Mouse (Mus musculus): ENCODE data around the gene Gm44805. TPM values are rescaled to one million over a fixed set of nuclear protein-coding genes. Genes with fewer than 3 reads are reported as not detected.
"Not testable (repeated sequence)": the region's sequence is repeated elsewhere in the genome, so short reads cannot be mapped to it uniquely, and the experiment has no call there.

Gm44805 gene
- polyA plus RNA-seq, 1 experiment = not detected

GRCm38 (mm10) chr7:19694336-19695212, 13.4 kb upstream of the Gm44805 start:
- Histone ChIP-seq H3K27ac (ENCODE audit: insufficient read depth, low read length) (no peak overlapping the region), H3K4me3 (ENCODE audit: insufficient read depth, low read length) (no peak overlapping the region), H3K4me1 (ENCODE audit: control insufficient read depth, insufficient read depth, low read length) (0 out of 2 replicates have a peak, but pooled peaks cover 3% of the 10 kb centered on the region)
- TF ChIP-seq POLR2A (IDR thresholded peaks at IDR 0.05; ENCODE audit: low read depth, low read length) (no peak), CTCF (IDR thresholded peaks at IDR 0.05; ENCODE audit: borderline replicate concordance, insufficient read depth, low read length) (no peak)

GRCm38 (mm10) chr7:19693421-19693820, 12.2 kb upstream of the Gm44805 start:
- H3K4me3 ChIP-seq (ENCODE audit: insufficient read depth, low read length) = no peak overlapping the region
- no peaks in the 10 kb centered on the region for H3K4me1 ChIP-seq (ENCODE audit: control insufficient read depth, insufficient read depth, low read length)
- no peak for TF ChIP-seq CTCF (IDR thresholded peaks at IDR 0.05; ENCODE audit: borderline replicate concordance, insufficient read depth, low read length)
- no peak for TF ChIP-seq POLR2A (IDR thresholded peaks at IDR 0.05; ENCODE audit: low read depth, low read length)
- H3K27ac ChIP-seq (ENCODE audit: insufficient read depth, low read length) = no peak overlapping the region

- no peak within 1 kb of the TSS for H3K27ac ChIP-seq (ENCODE audit: insufficient read depth, low read length)
- no peak for TF ChIP-seq CTCF (IDR thresholded peaks at IDR 0.05; ENCODE audit: borderline replicate concordance, insufficient read depth, low read length)
- TF ChIP-seq POLR2A (IDR thresholded peaks at IDR 0.05; ENCODE audit: low read depth, low read length) = no peak
- H3K4me1 ChIP-seq (ENCODE audit: control insufficient read depth, insufficient read depth, low read length) = no peaks in the 10 kb centered on the region
- H3K4me3 ChIP-seq (ENCODE audit: insufficient read depth, low read length) = no peak within 1 kb of the TSS
Observed at GRCm38 (mm10) chr7:19691873-19692865, 10.9 kb upstream of the Gm44805 start, which contains the start of gene Apoc1. Gene Apoc1 (minus strand): TSS chr7:19692660.

- no peak overlapping the region for H3K27ac ChIP-seq (ENCODE audit: insufficient read depth, low read length)
- TF ChIP-seq POLR2A (IDR thresholded peaks at IDR 0.05; ENCODE audit: low read depth, low read length) = no peak
- no peak for TF ChIP-seq CTCF (IDR thresholded peaks at IDR 0.05; ENCODE audit: borderline replicate concordance, insufficient read depth, low read length)
- no peak overlapping the region for H3K4me3 ChIP-seq (ENCODE audit: insufficient read depth, low read length)
- H3K4me1 ChIP-seq (ENCODE audit: control insufficient read depth, insufficient read depth, low read length) = no peaks in the 10 kb centered on the region
Observed at GRCm38 (mm10) chr7:19691434-19691833, 10.2 kb upstream of the Gm44805 start.

GRCm38 (mm10) chr7:19690845-19691244, 9.6 kb upstream of the Gm44805 start:
- TF ChIP-seq POLR2A (IDR thresholded peaks at IDR 0.05; ENCODE audit: low read depth, low read length) = no peak
- no peak for TF ChIP-seq CTCF (IDR thresholded peaks at IDR 0.05; ENCODE audit: borderline replicate concordance, insufficient read depth, low read length)
- no peak overlapping the region for H3K27ac ChIP-seq (ENCODE audit: insufficient read depth, low read length)
- H3K4me3 ChIP-seq (ENCODE audit: insufficient read depth, low read length) = no peak overlapping the region
- no peaks in the 10 kb centered on the region for H3K4me1 ChIP-seq (ENCODE audit: control insufficient read depth, insufficient read depth, low read length)

GRCm38 (mm10) chr7:19688611-19689010, 7.4 kb upstream of the Gm44805 start:
- TF ChIP-seq CTCF (IDR thresholded peaks at IDR 0.05; ENCODE audit: borderline replicate concordance, insufficient read depth, low read length) = no peak
- no peak for TF ChIP-seq POLR2A (IDR thresholded peaks at IDR 0.05; ENCODE audit: low read depth, low read length)
- no peak overlapping the region for H3K4me3 ChIP-seq (ENCODE audit: insufficient read depth, low read length)
- H3K27ac ChIP-seq (ENCODE audit: insufficient read depth, low read length) = no peak overlapping the region
- no peaks in the 10 kb centered on the region for H3K4me1 ChIP-seq (ENCODE audit: control insufficient read depth, insufficient read depth, low read length)

GRCm38 (mm10) chr7:19688101-19688500, 6.9 kb upstream of the Gm44805 start:
- no peak overlapping the region for H3K27ac ChIP-seq (ENCODE audit: insufficient read depth, low read length)
- no peak for TF ChIP-seq POLR2A (IDR thresholded peaks at IDR 0.05; ENCODE audit: low read depth, low read length)
- no peak for TF ChIP-seq CTCF (IDR thresholded peaks at IDR 0.05; ENCODE audit: borderline replicate concordance, insufficient read depth, low read length)
- no peaks in the 10 kb centered on the region for H3K4me1 ChIP-seq (ENCODE audit: control insufficient read depth, insufficient read depth, low read length)
- no peak overlapping the region for H3K4me3 ChIP-seq (ENCODE audit: insufficient read depth, low read length)

- not testable (repeated sequence) for H3K4me1 ChIP-seq (ENCODE audit: control insufficient read depth, insufficient read depth, low read length); H3K4me3 ChIP-seq (ENCODE audit: insufficient read depth, low read length); H3K27ac ChIP-seq (ENCODE audit: insufficient read depth, low read length)
Observed at GRCm38 (mm10) chr7:19686927-19687583, 5.8 kb upstream of the Gm44805 start.

- Histone ChIP-seq H3K4me1 (ENCODE audit: control insufficient read depth, insufficient read depth, low read length) (no peaks in the 10 kb centered on the region), H3K27ac (ENCODE audit: insufficient read depth, low read length) (no peak overlapping the region), H3K4me3 (ENCODE audit: insufficient read depth, low read length) (no peak overlapping the region)
- TF ChIP-seq POLR2A (IDR thresholded peaks at IDR 0.05; ENCODE audit: low read depth, low read length) = no peak
- TF ChIP-seq CTCF (IDR thresholded peaks at IDR 0.05; ENCODE audit: borderline replicate concordance, insufficient read depth, low read length) = no peak
Observed at GRCm38 (mm10) chr7:19686521-19686920, 5.3 kb upstream of the Gm44805 start.

All from embryonic fibroblast, embryonic 13.5 days (primary cell).